In genomic region chr11:86879356-86879905, GRCm38 (mm10) we compare ENCODE assay signal across 20 mouse cellular contexts.
A peak's percentile ranks its signal among the peaks of the same experiment; 100 is the strongest.
DNase-seq lines count a peak whose midpoint lies in the region; ATAC-seq and TF ChIP-seq lines count a peak whose summit lies in the region.
"Had no signal": no experiment of that assay in that cellular context is flagged by ENCODE, and none has a peak within 500 bp of the region (broad histone marks: within the 10 kb centered on the region; RNA-seq: fewer than 3 reads in every experiment).

No protein-coding gene starts in this region.

- TF ChIP-seq POLR2A in olfactory bulb, adult 2 months (IDR thresholded peaks at IDR 0.05; ENCODE audit: insufficient read depth, low read depth, low read length) = no peak

- H3K4me3 ChIP-seq in hindbrain, embryonic 10.5 days = no peak overlapping the region
- no peak overlapping the region for H3K4me3 ChIP-seq in hindbrain, embryonic 16.5 days (ENCODE audit: low read length)
- no peak overlapping the region for H3K4me3 ChIP-seq in olfactory bulb, adult 2 months (ENCODE audit: insufficient read depth, low read depth, low read length)
- no peak overlapping the region for H3K4me3 ChIP-seq in hindbrain, embryonic 13.5 days
- H3K4me3 ChIP-seq: embryonic facial prominence, embryonic 12.5 days; heart, embryonic 12.5 days; limb, embryonic 15.5 days; midbrain, embryonic 15.5 days had no signal

- H3K9me3 ChIP-seq in hindbrain, embryonic 10.5 days = no peaks in the 10 kb centered on the region
- H3K9me3 ChIP-seq in hindbrain, embryonic 16.5 days (ENCODE audit: control insufficient read depth, low read length) = no peaks in the 10 kb centered on the region
- no peaks in the 10 kb centered on the region for H3K9me3 ChIP-seq in hindbrain, embryonic 13.5 days
- H3K9me3 ChIP-seq: embryonic facial prominence, embryonic 12.5 days; heart, embryonic 12.5 days; limb, embryonic 15.5 days; midbrain, embryonic 15.5 days had no signal

- H3K4me1 ChIP-seq in hindbrain, embryonic 10.5 days (replicated peaks) = peaks cover 22% of the 10 kb centered on the region
- H3K4me1 ChIP-seq in hindbrain, embryonic 16.5 days (ENCODE audit: control insufficient read depth, insufficient read depth, low read depth, low read length) = peaks cover 3% of the 10 kb centered on the region; the same call in 1 of the 2 replicates
- H3K4me1 ChIP-seq in olfactory bulb, adult 2 months (ENCODE audit: control insufficient read depth, insufficient read depth, low read length) = peaks cover 5% of the 10 kb centered on the region
- no peaks in the 10 kb centered on the region for H3K4me1 ChIP-seq in hindbrain, embryonic 13.5 days (replicated peaks)
- H3K4me1 ChIP-seq: limb, embryonic 15.5 days had no signal

- ATAC-seq in hindbrain, embryonic 16.5 days = no peak
- no peak for ATAC-seq in hindbrain, embryonic 13.5 days (ENCODE audit: low FRiP score)
- ATAC-seq: intestine, embryonic 16.5 days; midbrain, embryonic 15.5 days had no signal

- WGBS in hindbrain, embryonic 10.5 days = 68% methylated on average over 6 of the region's 6 CpGs
- WGBS in hindbrain, embryonic 16.5 days = 66% methylated on average over 6 of the region's 6 CpGs
- WGBS in olfactory bulb, adult 2 months = 43% methylated on average over 6 of the region's 6 CpGs
- WGBS in hindbrain, embryonic 13.5 days = 66% methylated on average over 6 of the region's 6 CpGs

- H3K27ac ChIP-seq in hindbrain, embryonic 10.5 days = peak overlapping the region; percentile 59; the same call in 1 of the 2 replicates
- no peak overlapping the region for H3K27ac ChIP-seq in hindbrain, embryonic 16.5 days (ENCODE audit: low read depth, low read length)
- peak overlapping the region; percentile 50; the same call in 1 of the 2 replicates for H3K27ac ChIP-seq in olfactory bulb, adult 2 months (ENCODE audit: insufficient read depth, low read depth, low read length)
- no peak overlapping the region for H3K27ac ChIP-seq in hindbrain, embryonic 13.5 days
- H3K27ac ChIP-seq: embryonic facial prominence, embryonic 12.5 days; hindbrain, embryonic 14.5 days; limb, embryonic 15.5 days; midbrain, embryonic 15.5 days had no signal

- no peaks in the 10 kb centered on the region for H3K36me3 ChIP-seq in hindbrain, embryonic 10.5 days
- H3K36me3 ChIP-seq in hindbrain, embryonic 16.5 days (ENCODE audit: control insufficient read depth, insufficient read depth, low read length) = no peaks in the 10 kb centered on the region
- no peaks in the 10 kb centered on the region for H3K36me3 ChIP-seq in hindbrain, embryonic 13.5 days
- H3K36me3 ChIP-seq: embryonic facial prominence, embryonic 12.5 days; heart, embryonic 12.5 days; limb, embryonic 15.5 days; midbrain, embryonic 15.5 days had no signal

- no peak for TF ChIP-seq CTCF in olfactory bulb, adult 2 months (IDR thresholded peaks at IDR 0.05; ENCODE audit: insufficient read depth, low read depth, low read length)

- peak; percentile 84 to 90 for DNase-seq in adrenal gland, adult (ENCODE audit: inconsistent age in 2 of 2, low spot score in 1 of 2)
- DNase-seq in adrenal gland, postnatal 4 days (ENCODE audit: low spot score in 2 of 2) = no peak
- no peak for DNase-seq in hindbrain, embryonic 10.5 days (ENCODE audit: low spot score)
- DNase-seq in adrenal gland, postnatal 10 days = peak; percentile 59
- DNase-seq in frontal cortex, postnatal 14 days (ENCODE audit: low spot score in 2 of 2) = no peak
- DNase-seq: cerebellum, adult 2 months; gastrocnemius, postnatal 14 days; kidney, postnatal 14 days; lung, postnatal 10 days; spleen, adult 18-20 months; thymus, adult 2 months had no signal

- no peaks in the 10 kb centered on the region for H3K27me3 ChIP-seq in hindbrain, embryonic 10.5 days (ENCODE audit: insufficient read depth, poor library complexity, severe bottlenecking)
- H3K27me3 ChIP-seq in hindbrain, embryonic 16.5 days (replicated peaks; ENCODE audit: control insufficient read depth, insufficient read depth, low read length) = no peaks in the 10 kb centered on the region
- H3K27me3 ChIP-seq in hindbrain, embryonic 13.5 days = no peaks in the 10 kb centered on the region
- H3K27me3 ChIP-seq: embryonic facial prominence, embryonic 12.5 days; heart, embryonic 12.5 days; limb, embryonic 15.5 days; midbrain, embryonic 15.5 days had no signal

- no peak overlapping the region for H3K4me2 ChIP-seq in hindbrain, embryonic 16.5 days (ENCODE audit: low read length)
- H3K4me2 ChIP-seq in hindbrain, embryonic 13.5 days = no peak overlapping the region
- H3K4me2 ChIP-seq: embryonic facial prominence, embryonic 12.5 days; heart, embryonic 12.5 days; hindbrain, embryonic 14.5 days; limb, embryonic 15.5 days; midbrain, embryonic 15.5 days had no signal

- H3K9ac ChIP-seq in hindbrain, embryonic 16.5 days (ENCODE audit: low read depth, low read length) = no peak overlapping the region
- no peak overlapping the region for H3K9ac ChIP-seq in hindbrain, embryonic 13.5 days
- H3K9ac ChIP-seq: embryonic facial prominence, embryonic 12.5 days; heart, embryonic 12.5 days; hindbrain, embryonic 14.5 days; limb, embryonic 15.5 days; midbrain, embryonic 15.5 days had no signal

Comparison
In these comparisons a context has a peak if more than half of its experiments do, and no peak if none do; other contexts are left out.
1. DNase-seq: peak in adrenal gland, adult (2 of 2) and adrenal gland, postnatal 10 days (single experiment); none in adrenal gland, postnatal 4 days (0 of 2), hindbrain, embryonic 10.5 days (single experiment) and frontal cortex, postnatal 14 days (0 of 2).
2. H3K27ac ChIP-seq: peak in hindbrain, embryonic 10.5 days (single experiment) and olfactory bulb, adult 2 months (single experiment); none in hindbrain, embryonic 16.5 days (single experiment) and hindbrain, embryonic 13.5 days (single experiment).